Mouse (Mus musculus): ENCODE data around the gene Pkd2.
A peak's percentile ranks its signal among the peaks of the same experiment; 100 is the strongest.

Pkd2 gene

DNA sequence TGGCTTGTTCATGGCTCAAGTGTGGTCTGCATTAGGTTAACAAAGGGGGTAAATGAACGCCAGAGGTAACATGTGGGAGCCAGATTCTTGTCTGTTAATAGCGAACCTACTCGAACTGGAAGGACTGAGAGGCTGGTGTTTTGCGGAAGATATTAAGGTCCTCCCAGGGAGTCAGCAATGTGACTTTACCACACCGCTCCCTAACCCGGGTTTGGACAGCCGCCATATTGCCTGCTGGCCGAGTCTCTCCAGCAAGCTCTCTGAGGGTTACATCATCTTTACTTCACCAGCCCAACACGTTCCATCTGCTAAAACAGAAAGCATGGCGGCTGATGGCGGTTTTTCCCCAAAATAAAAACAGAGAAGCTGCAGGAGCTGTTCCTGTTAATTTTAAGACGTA, 6.5 kb downstream of the Pkd2 start:
- no peak for DNase-seq (ENCODE audit: low spot score)

- DNase-seq (ENCODE audit: low spot score), result no peak
Observed at GRCm38 (mm10) chr5:104466816-104467215, 7.6 kb downstream of the Pkd2 start.

GRCm38 (mm10) chr5:104468586-104468985, 9.3 kb downstream of the Pkd2 start:
- DNase-seq (ENCODE audit: low spot score), result no peak

DNA sequence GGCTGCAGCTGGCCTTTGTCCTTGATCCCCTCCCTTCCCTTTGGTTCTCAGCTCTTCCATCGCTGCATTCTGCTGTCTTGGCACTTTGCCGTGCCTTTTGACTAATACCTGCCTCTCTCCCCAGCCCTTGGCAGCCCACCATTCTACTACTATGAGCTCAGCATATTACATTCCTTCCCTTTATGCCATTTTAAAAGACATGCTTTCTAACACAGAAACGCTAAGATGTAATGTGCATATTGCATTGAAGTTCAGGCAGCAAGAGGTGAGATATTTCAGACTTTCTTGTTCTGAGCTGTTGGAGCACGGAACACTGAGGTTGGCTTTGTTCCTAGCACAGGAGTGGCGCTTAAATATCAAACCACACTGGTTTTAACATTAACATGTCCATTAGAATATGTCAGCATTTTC, 11.7 kb downstream of the Pkd2 start:
- DNase-seq (ENCODE audit: low spot score), result no peak

DNA sequence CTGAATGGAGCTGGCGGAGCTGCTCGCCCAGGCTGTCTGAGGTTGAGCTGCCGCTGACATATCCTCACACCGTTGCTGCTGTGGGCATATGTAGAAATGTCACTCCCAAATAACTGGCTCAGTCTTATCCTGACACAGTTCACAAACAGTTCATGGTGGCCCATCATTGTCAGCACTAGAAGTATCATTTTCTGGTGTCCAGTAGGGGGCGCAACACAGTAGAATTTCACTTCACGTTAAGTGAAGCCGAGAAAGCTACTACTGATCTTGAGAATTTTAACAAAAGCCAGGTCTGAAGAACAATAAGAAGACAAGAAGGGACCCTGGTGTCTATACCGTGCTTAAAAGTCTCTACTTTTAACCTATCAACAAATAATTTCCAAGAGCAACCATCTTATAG, 13.1 kb downstream of the Pkd2 start:
- no peak for DNase-seq (ENCODE audit: low spot score)

DNA sequence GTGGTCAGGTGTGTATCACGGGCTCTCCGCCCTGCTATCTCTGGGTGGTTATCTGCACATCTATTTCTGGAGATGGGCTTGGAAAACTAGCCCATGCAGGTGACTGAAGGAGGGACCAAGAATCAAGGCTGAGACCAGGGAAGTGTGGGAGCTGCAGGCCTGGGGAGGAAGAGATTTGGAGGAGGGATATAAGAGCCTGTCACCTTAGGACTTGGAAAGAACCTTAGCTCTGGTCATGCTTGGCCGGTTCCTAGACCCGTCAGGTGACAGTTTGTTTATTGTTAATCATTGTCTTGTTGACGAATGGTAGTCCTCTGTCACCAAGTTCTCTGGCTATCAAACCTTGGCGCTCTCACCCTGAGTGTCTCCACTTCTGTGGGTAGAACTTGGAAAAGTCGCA, 21.1 kb downstream of the Pkd2 start:
- no peak for DNase-seq (ENCODE audit: low spot score)

DNA sequence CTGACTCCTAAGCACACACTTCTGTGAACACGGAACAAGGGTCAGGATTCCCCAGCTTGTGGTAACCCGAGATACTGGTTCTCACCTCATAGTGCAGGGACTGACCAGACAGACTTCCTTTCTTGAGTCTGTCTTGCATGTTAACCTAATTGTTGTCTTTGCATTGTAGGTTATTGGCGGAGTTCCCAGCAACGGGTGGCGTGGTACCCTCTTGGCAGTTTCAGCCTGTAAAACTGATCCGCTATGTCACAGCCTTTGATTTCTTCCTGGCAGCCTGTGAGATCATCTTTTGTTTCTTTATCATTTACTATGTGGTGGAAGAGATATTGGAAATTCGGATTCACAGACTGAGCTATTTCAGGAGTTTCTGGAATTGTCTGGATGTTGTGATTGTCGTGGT, 23.6 kb downstream of the Pkd2 start:
- DNase-seq (ENCODE audit: low spot score), result no peak

GRCm38 (mm10) chr5:104491561-104491960, 32.3 kb downstream of the Pkd2 start:
- no peak for DNase-seq (ENCODE audit: low spot score)

GRCm38 (mm10) chr5:104504883-104505282, 45.6 kb downstream of the Pkd2 start:
- no peak for DNase-seq (ENCODE audit: low spot score)

DNA sequence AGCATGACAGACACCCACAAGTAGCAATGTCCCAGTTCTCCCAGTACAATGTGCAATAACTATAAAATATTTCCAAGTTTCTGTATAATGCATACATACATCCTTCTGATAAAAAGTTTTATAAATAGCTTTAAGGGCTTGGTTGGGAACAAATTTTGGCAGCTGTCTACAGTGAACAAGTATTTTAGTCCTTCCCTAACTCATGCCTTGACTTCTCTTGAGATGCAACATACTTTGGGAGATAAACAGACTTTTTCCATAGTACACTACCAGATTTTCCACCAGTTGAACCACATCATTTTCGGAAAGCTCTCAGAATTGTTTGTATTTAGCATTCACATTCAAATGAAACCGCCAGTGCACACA, 48.6 kb downstream of the Pkd2 start:
- no peak for DNase-seq (ENCODE audit: low spot score)

GRCm38 (mm10) chr5:104508195-104508891, 49.1 kb downstream of the Pkd2 start, which contains the start of gene BC005561:
Gene BC005561 (plus strand): TSS chr5:104508352.
- peak; percentile 39 for DNase-seq (ENCODE audit: low spot score)

DNA sequence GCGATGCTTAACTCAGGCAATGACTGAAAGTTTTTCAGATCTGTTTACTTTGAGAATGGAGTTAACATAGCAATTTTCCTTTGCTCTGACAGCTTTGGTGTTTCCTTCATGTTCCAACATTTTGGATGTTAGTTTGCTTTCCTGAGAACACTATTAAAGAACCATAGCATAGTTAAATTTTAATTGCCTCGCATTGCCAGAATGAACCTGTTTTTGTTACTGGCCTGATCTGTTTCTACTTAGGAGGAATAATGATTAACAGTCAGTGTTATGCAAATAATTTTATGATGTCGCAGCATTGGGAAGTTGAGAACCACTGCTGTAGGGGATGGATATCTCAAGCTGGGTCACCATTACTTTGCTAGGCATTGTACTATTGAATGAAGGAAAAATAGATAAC, 52.0 kb downstream of the Pkd2 start:
- DNase-seq (ENCODE audit: low spot score), result no peak

GRCm38 (mm10) chr5:104538612-104539011, 79.4 kb downstream of the Pkd2 start:
- DNase-seq (ENCODE audit: low spot score), result peak; percentile 3

DNA sequence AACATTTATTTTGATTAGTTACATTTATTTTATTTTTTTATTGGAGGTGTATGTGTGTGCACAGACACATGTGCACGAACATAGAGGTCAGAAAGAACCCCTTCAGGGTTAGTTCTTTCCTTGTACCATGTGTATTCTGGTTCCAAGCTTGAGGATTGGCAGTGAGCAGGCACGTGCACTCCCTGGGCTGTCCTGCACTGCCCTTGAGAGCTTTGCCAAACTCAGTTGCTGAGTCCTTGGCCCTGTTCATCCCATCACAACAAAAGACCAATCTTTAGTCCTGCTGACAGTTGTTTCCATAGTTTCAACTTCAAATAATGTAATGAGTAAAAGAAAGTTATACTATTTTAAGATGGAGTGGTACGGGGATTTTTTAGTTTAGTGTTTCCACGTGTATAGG, 80.1 kb downstream of the Pkd2 start:
- no peak for DNase-seq (ENCODE audit: low spot score)
